Mouse (Mus musculus) embryonic facial prominence, embryonic 11.5 days (tissue): ENCODE measurements around the gene Pecr. TPM values are rescaled to one million over a fixed set of nuclear protein-coding genes. Genes with fewer than 3 reads are reported as not detected.
A peak's percentile ranks its signal among the peaks of the same experiment; 100 is the strongest.
"Not testable (repeated sequence)": the region's sequence is repeated elsewhere in the genome, so short reads cannot be mapped to it uniquely, and the experiment has no call there.

ENCODE experiments used
- ATAC-seq: fragments of 200-750 bp; cut with Nextera tagmentation; replicated peaks from 2 replicates; pipeline ENCODE4 v1.8.0; 2017; ENCODE audit warnings: low read depth; ENCODE audit not compliant: insufficient number of reproducible peaks, low FRiP score, low TSS enrichment
- DNase-seq: peaks from one replicate; pipeline ENCODE4 v3.0.0-alpha.2; 2015; ENCODE audit warnings: low spot score
- H3K27ac ChIP-seq: fragments of 300-500 bp; sonication (generic); replicated peaks from 2 replicates; pipeline ENCODE4 v1.5.1; 2014; ENCODE audit warnings: mild to moderate bottlenecking, low read depth, low read length, control low read depth
- H3K27me3 ChIP-seq: fragments of 300-500 bp; sonication (generic); 2 replicates; pipeline ENCODE4 v1.6.1; 2014; ENCODE audit warnings: mild to moderate bottlenecking, low read length, moderate library complexity, mixed read lengths; ENCODE audit not compliant: control insufficient read depth, insufficient read depth
- H3K36me3 ChIP-seq: fragments of 300-500 bp; sonication (generic); replicated peaks from 2 replicates; pipeline ENCODE4 v1.6.1; 2014; ENCODE audit warnings: low read depth, mild to moderate bottlenecking, low read length, moderate library complexity, mixed read lengths; ENCODE audit not compliant: control insufficient read depth, insufficient read depth
- H3K4me1 ChIP-seq: fragments of 300-500 bp; sonication (generic); 2 replicates; pipeline ENCODE4 v1.6.1; 2014; ENCODE audit warnings: low read length, mixed read lengths; ENCODE audit not compliant: control insufficient read depth, insufficient read depth
- H3K4me2 ChIP-seq: fragments of 300-500 bp; sonication (generic); 2 replicates; pipeline ENCODE4 v1.6.1; 2014; ENCODE audit warnings: low read depth, mild to moderate bottlenecking, control low read depth, low read length, moderate library complexity
- H3K4me3 ChIP-seq: fragments of 300-500 bp; sonication (generic); 2 replicates; pipeline ENCODE4 v1.5.1; 2014; ENCODE audit warnings: low read depth, low read length, control low read depth
- H3K9ac ChIP-seq: fragments of 300-500 bp; sonication (generic); replicated peaks from 2 replicates; pipeline ENCODE4 v1.6.1; 2014; ENCODE audit warnings: mild to moderate bottlenecking, control low read depth, low read length
- H3K9me3 ChIP-seq: fragments of 300-500 bp; sonication (generic); replicated peaks from 2 replicates; pipeline ENCODE4 v1.6.1; 2016; ENCODE audit warnings: mild to moderate bottlenecking, low read length, inconsistent platforms, mixed read lengths; ENCODE audit not compliant: control insufficient read depth
- WGBS: fragments of 180-500 bp; shearing (Covaris S2); extraction: QIAGEN DNeasy Blood & Tissue Kit; methylation state at CpG from one replicate; pipeline ENCODE4 v1.1.7; 2014; 5-methylcytosine and 5-hydroxymethylcytosine counted together
- polyA plus RNA-seq: library from polyadenylated mRNA; unstranded; fragments of >200 nt; fragmentation: Nextera tagmentation; extraction: Ambion mirVana; gene quantifications from 2 replicates; pipeline ENCODE4 v1.2.1, GENCODE M21; 2014

Gene Pecr
- polyA plus RNA-seq, 1 experiment from 2014 or later = 23.0 TPM

GRCm38 (mm10) chr1:72253881-72254491 lies 30.1 kb downstream of the Pecr start:
- no peak for ATAC-seq
- Histone ChIP-seq H3K4me2 (peak overlapping the region; percentile 44), H3K36me3 (no peaks in the 10 kb centered on the region)

GRCm38 (mm10) chr1:72251806-72252205 lies 32.3 kb downstream of the Pecr start:
- Histone ChIP-seq H3K4me2 (no peak overlapping the region), H3K36me3 (no peaks in the 10 kb centered on the region), H3K9ac (no peak overlapping the region), H3K9me3 (no peaks in the 10 kb centered on the region), H3K4me3 (no peak overlapping the region), H3K27me3 (no peaks in the 10 kb centered on the region), H3K27ac (no peak overlapping the region), H3K4me1 (no peaks in the 10 kb centered on the region)
- WGBS = 78% methylated on average over 1 of the region's 1 CpGs
- no peak for DNase-seq
- ATAC-seq = no peak

More at GRCm38 (mm10) chr1:72253881-72254491, 30.1 kb downstream of the Pecr start:
- no peak overlapping the region for H3K9ac ChIP-seq
- no peaks in the 10 kb centered on the region for H3K9me3 ChIP-seq
- peak overlapping the region; percentile 28 for H3K4me3 ChIP-seq
- no peaks in the 10 kb centered on the region for H3K4me1 ChIP-seq
- 41% methylated on average over 11 of the region's 11 CpGs for WGBS
- DNase-seq = no peak
- no peak overlapping the region for H3K27ac ChIP-seq
- H3K27me3 ChIP-seq = no peaks in the 10 kb centered on the region

- H3K4me1 ChIP-seq, H3K27ac ChIP-seq, H3K9ac ChIP-seq, DNase-seq, H3K27me3 ChIP-seq, H3K4me2 ChIP-seq, H3K4me3 ChIP-seq, H3K9me3 ChIP-seq, H3K36me3 ChIP-seq, ATAC-seq: not testable (repeated sequence)
- 41% methylated on average over 9 of the region's 9 CpGs for WGBS
These were observed 35.8 kb downstream of the Pecr start for GRCm38 (mm10) chr1:72248226-72248737.

- no peaks in the 10 kb centered on the region for H3K36me3 ChIP-seq
- H3K9me3 ChIP-seq = no peaks in the 10 kb centered on the region
- H3K4me1 ChIP-seq = no peaks in the 10 kb centered on the region
- DNase-seq = peak; percentile 90
- WGBS = under 1% methylated on average over 12 of the region's 12 CpGs
- H3K4me2 ChIP-seq = no peak overlapping the region
- peak; percentile 92 for ATAC-seq
- no peaks in the 10 kb centered on the region for H3K27me3 ChIP-seq
- no peak overlapping the region; the same call in 1 of the 2 replicates for H3K27ac ChIP-seq
- H3K9ac ChIP-seq = no peak overlapping the region
- no peak overlapping the region for H3K4me3 ChIP-seq
These were observed 39.6 kb downstream of the Pecr start for GRCm38 (mm10) chr1:72244317-72245036.

- peak; percentile 91 for ATAC-seq
- Histone ChIP-seq H3K4me1 (no peaks in the 10 kb centered on the region), H3K9me3 (no peaks in the 10 kb centered on the region), H3K9ac (peak overlapping the region; percentile 90), H3K36me3 (no peaks in the 10 kb centered on the region), H3K27me3 (no peaks in the 10 kb centered on the region), H3K4me2 (peak overlapping the region; percentile 59), H3K4me3 (peak overlapping the region; percentile 36), H3K27ac (peak overlapping the region; percentile 94)
- WGBS = under 1% methylated on average over 45 of the region's 47 CpGs
- peak; percentile 96 for DNase-seq
These were observed 40.3 kb downstream of the Pecr start for GRCm38 (mm10) chr1:72243656-72244316.

- no peak for DNase-seq
- H3K9me3 ChIP-seq = no peaks in the 10 kb centered on the region
- H3K36me3 ChIP-seq = no peaks in the 10 kb centered on the region
- no peak overlapping the region for H3K9ac ChIP-seq
- H3K27ac ChIP-seq = no peak overlapping the region
- H3K27me3 ChIP-seq = no peaks in the 10 kb centered on the region
- WGBS = 90% methylated on average over 5 of the region's 5 CpGs
- no peak overlapping the region for H3K4me3 ChIP-seq
- ATAC-seq = no peak
- H3K4me1 ChIP-seq = no peaks in the 10 kb centered on the region
- H3K4me2 ChIP-seq = no peak overlapping the region
These were observed 41.5 kb downstream of the Pecr start for GRCm38 (mm10) chr1:72242581-72243143.

GRCm38 (mm10) chr1:72239113-72239512 lies 45.0 kb downstream of the Pecr start:
- 91% methylated on average over 3 of the region's 3 CpGs for WGBS
- not testable (repeated sequence) for H3K27me3 ChIP-seq, H3K4me1 ChIP-seq, H3K9me3 ChIP-seq, H3K9ac ChIP-seq, DNase-seq, H3K4me2 ChIP-seq, H3K27ac ChIP-seq, ATAC-seq, H3K36me3 ChIP-seq, H3K4me3 ChIP-seq
